Mouse (Mus musculus) C2C12 (cell line): ENCODE measurements around the gene Man2b1. TPM values are rescaled to one million over a fixed set of nuclear protein-coding genes. Genes with fewer than 3 reads are reported as not detected.
"Not testable (repeated sequence)": the region's sequence is repeated elsewhere in the genome, so short reads cannot be mapped to it uniquely, and the experiment has no call there.

ENCODE experiments used
- H3K27me3 ChIP-seq: one replicate; pipeline ENCODE4 v1.6.1; 2011; ENCODE audit not compliant: control insufficient read depth, insufficient read depth, insufficient read length
- H3K36me3 ChIP-seq: one replicate; pipeline ENCODE4 v1.6.1; 2011; ENCODE audit not compliant: control insufficient read depth, insufficient read depth
- H3K4me3 ChIP-seq: one replicate; pipeline ENCODE4 v1.5.1; 2011; ENCODE audit warnings: mild to moderate bottlenecking, control low read depth; ENCODE audit not compliant: poor library complexity, insufficient read depth, severe bottlenecking
- H3K79me2 ChIP-seq: one replicate; pipeline ENCODE4 v1.6.1; 2011; ENCODE audit not compliant: control insufficient read depth, insufficient read depth
- H3K79me3 ChIP-seq: one replicate; pipeline ENCODE4 v1.6.1; 2011; ENCODE audit warnings: low read depth, control low read depth
- H3ac ChIP-seq: one replicate; pipeline ENCODE3; 2011; ENCODE audit warnings: low read depth; ENCODE audit not compliant: control insufficient read depth, insufficient read length
- CEBPB ChIP-seq: IDR thresholded peaks from one replicate; pipeline ENCODE4 v1.6.1; 2011; ENCODE audit warnings: low read depth, mild to moderate bottlenecking, control low read depth, moderate library complexity
- CTCF ChIP-seq: IDR thresholded peaks from one replicate; pipeline ENCODE4 v1.5.1; 2011; ENCODE audit not compliant: control insufficient read depth, insufficient read depth, insufficient read length
- FOSL1 ChIP-seq: IDR thresholded peaks from one replicate; pipeline ENCODE4 v1.8.0; 2011; ENCODE audit warnings: mild to moderate bottlenecking, low read length; ENCODE audit not compliant: poor library complexity, insufficient read depth, severe bottlenecking
- MAX ChIP-seq: IDR thresholded peaks from one replicate; pipeline ENCODE4 v1.6.1; 2011; ENCODE audit warnings: mild to moderate bottlenecking, control low read depth
- MYOD1 ChIP-seq: IDR thresholded peaks from one replicate; pipeline ENCODE4 v1.6.1; 2011; ENCODE audit warnings: low read depth; ENCODE audit not compliant: control insufficient read depth, insufficient read length
- MYOG ChIP-seq: IDR thresholded peaks from one replicate; pipeline ENCODE4 v1.6.1; 2011; ENCODE audit not compliant: control insufficient read depth, insufficient read length; ENCODE audit errors: extremely low read depth
- USF1 ChIP-seq: IDR thresholded peaks from one replicate; pipeline ENCODE4 v1.6.1; 2011; ENCODE audit warnings: low read depth, mild to moderate bottlenecking, control low read depth, moderate library complexity
- polyA plus RNA-seq: library from polyadenylated mRNA; unstranded; fragments of >200 nt; fragmentation: generic; extraction: Trizol; gene quantifications from one replicate; pipeline ENCODE4 v1.2.1, GENCODE M21; 2012; ENCODE audit warnings: missing spikeins

The Man2b1 gene
- polyA plus RNA-seq, 1 experiment = 9.8 TPM

GRCm38 (mm10) chr8:85096850-85097249, 13.8 kb downstream of the Man2b1 start:
- Histone ChIP-seq H3K27me3 (no peaks in the 10 kb centered on the region), H3K4me3 (no peak overlapping the region), H3K79me3 (no peaks in the 10 kb centered on the region), H3K36me3 (peaks cover 16% of the 10 kb centered on the region), H3K79me2 (no peaks in the 10 kb centered on the region), H3ac (no peak overlapping the region)
- TF ChIP-seq CTCF = no peak

GRCm38 (mm10) chr8:85100076-85100665, 17.1 kb downstream of the Man2b1 start:
- Histone ChIP-seq H3K79me3 (no peaks in the 10 kb centered on the region), H3K4me3 (no peak overlapping the region), H3K79me2 (no peaks in the 10 kb centered on the region), H3K27me3 (no peaks in the 10 kb centered on the region), H3ac (no peak overlapping the region), H3K36me3 (peaks cover 7% of the 10 kb centered on the region)
- TF ChIP-seq MYOD1 = no peak
- TF ChIP-seq MAX = no peak
- TF ChIP-seq CEBPB = no peak
- no peak for TF ChIP-seq CTCF
- no peak for TF ChIP-seq MYOG
- TF ChIP-seq USF1 = no peak
- no peak for TF ChIP-seq FOSL1

GRCm38 (mm10) chr8:85113241-85113640, 30.2 kb downstream of the Man2b1 start:
- no peak overlapping the region for H3K4me3 ChIP-seq
- no peaks in the 10 kb centered on the region for H3K79me2 ChIP-seq
- no peaks in the 10 kb centered on the region for H3K79me3 ChIP-seq
- no peak overlapping the region for H3ac ChIP-seq
- TF ChIP-seq CTCF = no peak
- no peak for TF ChIP-seq CEBPB
- no peak for TF ChIP-seq USF1
- TF ChIP-seq MYOG = no peak
- TF ChIP-seq MYOD1 = no peak
- TF ChIP-seq MAX = no peak
- TF ChIP-seq FOSL1 = no peak
- H3K27me3 ChIP-seq = no peaks in the 10 kb centered on the region
- no peaks in the 10 kb centered on the region for H3K36me3 ChIP-seq

- TF ChIP-seq MYOD1 (no peak), MYOG (no peak), MAX (no peak), USF1 (no peak), CTCF (no peak), FOSL1 (no peak), CEBPB (no peak)
- Histone ChIP-seq H3K36me3 (no peaks in the 10 kb centered on the region), H3K79me2 (no peaks in the 10 kb centered on the region), H3K79me3 (no peaks in the 10 kb centered on the region), H3ac (no peak overlapping the region), H3K4me3 (no peak overlapping the region), H3K27me3 (no peaks in the 10 kb centered on the region)
Measured at GRCm38 (mm10) chr8:85115501-85115900, 32.4 kb downstream of the Man2b1 start.

- Histone ChIP-seq H3K79me2 (no peaks in the 10 kb centered on the region), H3K36me3 (no peaks in the 10 kb centered on the region), H3K79me3 (no peaks in the 10 kb centered on the region), H3K4me3 (no peak overlapping the region), H3K27me3 (no peaks in the 10 kb centered on the region), H3ac (no peak overlapping the region)
- TF ChIP-seq FOSL1 (no peak), USF1 (no peak), MYOG (no peak), MAX (no peak), CEBPB (no peak)
Measured at GRCm38 (mm10) chr8:85116984-85117383, 33.9 kb downstream of the Man2b1 start.

- Histone ChIP-seq H3K36me3 (no peaks in the 10 kb centered on the region), H3ac (peak overlapping the region; percentile 70), H3K79me2 (no peaks in the 10 kb centered on the region), H3K79me3 (no peaks in the 10 kb centered on the region), H3K27me3 (no peaks in the 10 kb centered on the region), H3K4me3 (no peak overlapping the region)
- TF ChIP-seq FOSL1 (no peak), MYOD1 (no peak)
Measured at GRCm38 (mm10) chr8:85119052-85119981, 36.2 kb downstream of the Man2b1 start.

GRCm38 (mm10) chr8:85120251-85120650, 37.2 kb downstream of the Man2b1 start:
- H3ac ChIP-seq, H3K79me3 ChIP-seq, H3K79me2 ChIP-seq, H3K27me3 ChIP-seq, H3K4me3 ChIP-seq, H3K36me3 ChIP-seq: not testable (repeated sequence)
